Mouse (Mus musculus): ENCODE results near the gene Krtap31-1.
"Not testable (repeated sequence)": the region's sequence is repeated elsewhere in the genome, so short reads cannot be mapped to it uniquely, and the experiment has no call there.

Krtap31-1 gene

DNA sequence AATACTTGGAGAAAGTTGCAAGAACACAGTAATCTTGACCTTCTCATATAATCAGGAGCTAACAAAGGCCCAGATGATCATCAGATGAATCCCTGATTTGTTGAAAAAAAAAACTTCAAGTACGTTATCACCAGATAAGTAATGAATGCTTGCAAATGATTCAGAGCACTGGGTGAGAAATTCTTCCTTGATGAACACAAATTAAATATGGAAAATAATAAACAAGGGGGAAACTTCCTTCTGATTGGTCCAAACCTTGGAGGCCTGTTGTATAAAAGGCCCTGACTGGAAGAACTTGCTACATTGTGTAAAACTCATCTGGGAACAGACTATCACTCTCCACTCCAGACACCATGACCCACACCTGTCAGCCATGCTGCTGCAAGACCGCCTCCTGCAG, at the start of gene Krtap31-1:
Krtap31-1 (plus strand) TSS at position 301 of the 400 bp plus-strand sequence.
- no peak for DNase-seq

DNA sequence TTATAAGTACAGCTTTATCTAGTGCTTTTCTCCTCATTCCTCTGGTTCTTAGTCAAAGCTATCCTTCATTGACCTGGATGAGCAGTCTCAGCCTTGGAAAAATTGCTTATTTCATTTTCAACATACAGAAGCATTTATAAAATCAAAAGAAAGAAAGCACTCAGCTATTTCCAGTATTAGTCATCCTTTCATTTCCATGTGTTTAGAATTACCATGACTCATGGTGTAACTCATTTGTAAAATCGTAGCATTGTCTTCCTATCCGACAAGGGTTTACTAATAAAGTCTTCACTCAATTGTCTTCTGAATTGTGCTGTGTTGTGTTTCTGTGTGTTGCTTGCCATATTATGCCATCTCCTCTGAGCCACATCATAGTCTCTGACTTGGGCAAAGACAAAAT, 49.0 kb upstream of the Krtap31-1 start:
- DNase-seq: no peak

DNA sequence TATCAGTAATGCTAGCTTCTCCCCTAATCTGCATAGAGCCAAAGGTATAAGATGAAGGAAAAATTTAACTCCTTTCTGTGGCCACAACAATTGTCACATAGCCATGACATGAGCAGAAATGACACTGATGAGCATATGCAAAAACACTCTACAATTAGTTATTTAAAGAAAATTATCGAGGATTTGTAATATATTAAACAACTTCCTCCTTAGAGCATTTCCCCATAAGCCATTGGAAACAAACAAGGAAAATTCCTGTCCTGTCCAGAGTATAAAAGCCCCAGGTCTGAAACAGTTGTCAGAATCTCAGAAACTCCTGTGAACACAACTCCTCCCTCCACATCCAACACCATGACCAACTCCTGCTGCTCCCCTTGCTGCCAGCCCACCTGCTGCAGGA, 43.5 kb upstream of the Krtap31-1 start, which contains the start of gene Gm11559:
Gm11559 (plus strand) TSS at position 301 of the 400 bp plus-strand sequence.
- DNase-seq: not testable (repeated sequence)

DNA sequence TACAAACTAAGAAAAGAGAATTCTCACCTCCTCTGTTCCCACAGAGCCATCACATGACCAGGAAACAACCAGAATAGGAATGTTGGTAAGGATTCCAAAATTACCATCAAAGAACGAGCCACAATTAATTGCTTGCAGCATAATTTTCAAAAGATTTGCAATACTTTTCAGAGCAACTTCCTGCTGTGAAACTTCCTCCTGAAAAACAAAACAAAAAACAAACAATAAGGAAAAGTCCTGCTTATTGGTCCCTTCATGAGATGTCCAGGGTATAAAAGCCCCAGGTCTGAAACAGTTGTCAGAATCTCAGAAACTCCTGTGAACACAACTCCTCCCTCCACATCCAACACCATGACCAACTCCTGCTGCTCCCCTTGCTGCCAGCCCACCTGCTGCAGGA, 34.6 kb upstream of the Krtap31-1 start, which contains the start of gene Krtap9-1:
Krtap9-1 (plus strand) TSS at position 301 of the 400 bp plus-strand sequence.
- not testable (repeated sequence) for DNase-seq

DNA sequence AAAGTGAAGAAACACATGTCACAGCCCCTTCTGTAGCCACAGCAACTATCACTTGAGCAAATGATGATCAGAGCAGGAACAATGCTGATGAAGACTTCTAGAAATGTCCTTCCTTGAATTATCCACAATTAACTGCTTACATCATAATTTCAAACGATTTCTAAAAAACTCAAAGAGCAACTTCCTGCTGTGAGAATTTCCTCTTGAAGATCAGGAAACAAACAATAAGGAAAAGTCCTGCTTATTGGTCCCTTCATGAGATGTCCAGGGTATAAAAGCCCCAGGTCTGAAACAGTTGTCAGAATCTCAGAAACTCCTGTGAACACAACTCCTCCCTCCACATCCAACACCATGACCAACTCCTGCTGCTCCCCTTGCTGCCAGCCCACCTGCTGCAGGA, 28.8 kb upstream of the Krtap31-1 start, which contains the start of gene Gm11567:
Gm11567 (plus strand) TSS at position 301 of the 400 bp plus-strand sequence.
- not testable (repeated sequence) for DNase-seq

DNA sequence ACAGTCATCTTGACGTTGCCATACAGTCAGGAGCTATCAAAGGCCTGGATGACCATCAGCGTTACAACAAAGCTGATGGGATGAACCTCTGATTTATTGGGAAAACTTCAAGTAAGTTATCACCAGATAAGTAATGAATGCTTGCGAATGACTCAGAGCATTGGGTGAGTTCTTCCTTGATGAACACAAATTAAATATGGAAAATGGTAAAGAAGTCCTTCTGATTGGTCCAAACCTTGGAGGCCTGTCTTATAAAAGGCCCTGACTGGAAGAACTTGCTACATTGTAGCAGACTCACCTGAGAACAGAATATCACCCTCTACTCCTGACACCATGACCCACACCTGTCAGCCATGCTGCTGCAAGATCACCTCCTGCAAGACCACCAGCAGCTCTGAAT, 6.7 kb downstream of the Krtap31-1 start, which contains the start of gene Gm11565:
Gm11565 (plus strand) TSS at position 301 of the 400 bp plus-strand sequence.
- DNase-seq: no peak

DNA sequence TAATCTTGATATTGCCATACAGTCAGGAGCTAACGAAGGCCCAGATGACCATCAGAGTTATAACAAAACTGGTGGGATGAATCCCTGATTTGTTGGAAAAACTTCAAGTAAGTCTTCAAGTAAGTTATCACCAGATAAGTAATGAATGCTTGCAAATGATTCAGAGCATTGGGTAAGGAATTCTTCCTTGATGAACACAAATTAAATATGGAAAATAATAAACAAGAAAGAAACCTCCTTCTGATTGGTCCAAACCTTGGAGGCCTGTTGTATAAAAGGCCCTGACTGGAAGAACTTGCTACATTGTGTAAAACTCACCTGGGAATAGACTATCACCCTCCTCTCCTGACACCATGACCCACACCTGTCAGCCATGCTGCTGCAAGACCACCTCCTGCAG, 28.3 kb downstream of the Krtap31-1 start, which contains the start of gene Krtap31-2:
Krtap31-2 (plus strand) TSS at position 301 of the 400 bp plus-strand sequence.
- DNase-seq: no peak

DNA sequence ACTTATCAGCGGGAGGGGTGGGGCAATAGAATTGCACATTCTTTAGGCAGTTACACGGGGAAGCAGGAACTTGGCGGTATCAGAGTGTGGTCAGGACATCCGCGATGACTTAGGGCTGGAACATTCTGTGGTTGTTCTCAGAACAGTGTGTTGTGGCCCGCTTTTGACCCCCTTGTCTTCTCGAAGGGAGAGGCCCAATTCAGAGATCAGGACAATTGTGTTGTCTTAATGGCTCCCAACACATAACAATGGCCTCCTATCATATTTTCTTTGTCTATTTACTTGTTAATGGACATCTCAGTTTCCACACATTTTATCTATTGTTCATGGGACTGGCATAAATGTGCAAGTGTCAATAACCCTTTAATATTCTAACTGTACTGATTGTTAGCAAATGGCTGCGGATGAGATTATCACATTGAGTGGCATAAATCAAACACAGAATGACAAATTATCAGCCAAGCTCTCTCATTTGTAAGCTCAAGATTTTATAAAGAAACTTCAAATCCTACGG, 30.1 kb downstream of the Krtap31-1 start:
- DNase-seq: no peak

DNA sequence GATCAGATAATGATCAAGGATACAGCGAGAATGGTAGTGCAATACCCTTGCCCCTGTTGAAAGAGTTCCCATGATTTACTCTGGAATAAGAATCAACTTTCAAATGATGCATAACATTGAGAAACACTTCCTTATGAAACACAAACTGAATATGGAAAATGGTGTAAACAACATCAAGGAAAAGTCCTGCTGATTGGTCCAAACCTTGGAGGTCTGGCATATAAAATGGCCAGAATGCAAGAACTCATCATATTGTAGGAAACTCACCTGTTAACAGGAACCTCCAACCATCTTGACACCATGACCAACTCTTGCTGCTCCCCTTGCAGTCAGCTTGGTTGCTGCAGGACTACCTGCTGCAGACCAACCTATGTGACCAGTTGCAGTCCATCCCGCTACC, 40.5 kb downstream of the Krtap31-1 start, which contains the start of gene Krtap9-5:
Krtap9-5 (plus strand) TSS at position 301 of the 400 bp plus-strand sequence.
- DNase-seq: no peak
